Mouse (Mus musculus) heart, postnatal 0 days (tissue): ENCODE measurements around the gene D330020A13Rik. TPM values are rescaled to one million over a fixed set of nuclear protein-coding genes. Genes with fewer than 3 reads are reported as not detected.

Experiments used
- ATAC-seq: fragments of 200-750 bp; cut with Nextera tagmentation; 2 replicates; pipeline ENCODE4 v1.8.0; 2017; ENCODE audit warnings: low read depth, moderate number of reproducible peaks, moderate library complexity; ENCODE audit not compliant: insufficient read depth
- DNase-seq: peaks from one replicate; pipeline ENCODE4 v3.0.0-alpha.2; 2016; ENCODE audit warnings: low spot score
- H3K27ac ChIP-seq: fragments of 300-500 bp; sonication (generic); 2 replicates; pipeline ENCODE4 v1.5.1; 2014; ENCODE audit warnings: low read depth, mild to moderate bottlenecking
- H3K27me3 ChIP-seq: fragments of 300-500 bp; sonication (generic); 2 replicates; pipeline ENCODE4 v1.6.1; 2014; ENCODE audit warnings: low read length, mixed read lengths; ENCODE audit not compliant: control insufficient read depth, insufficient read depth
- H3K36me3 ChIP-seq: fragments of 300-500 bp; sonication (generic); replicated peaks from 2 replicates; pipeline ENCODE4 v1.6.1; 2014; ENCODE audit warnings: low read length, mixed read lengths; ENCODE audit not compliant: control insufficient read depth, insufficient read depth
- H3K4me1 ChIP-seq: fragments of 300-500 bp; sonication (generic); 2 replicates; pipeline ENCODE4 v1.6.1; 2014; ENCODE audit warnings: antibody characterized with exemption; ENCODE audit not compliant: control insufficient read depth, insufficient read depth
- H3K4me2 ChIP-seq: fragments of 300-500 bp; sonication (generic); 2 replicates; pipeline ENCODE4 v1.6.1; 2014; ENCODE audit warnings: low read depth, mild to moderate bottlenecking, low read length, moderate library complexity
- H3K4me3 ChIP-seq: fragments of 300-500 bp; sonication (generic); 2 replicates; pipeline ENCODE4 v1.5.1; 2014; ENCODE audit warnings: low read depth, low read length
- H3K9ac ChIP-seq: fragments of 300-500 bp; sonication (generic); replicated peaks from 2 replicates; pipeline ENCODE4 v1.6.1; 2014; ENCODE audit warnings: low read depth, low read length, mixed read lengths
- H3K9me3 ChIP-seq: fragments of 300-500 bp; sonication (generic); replicated peaks from 2 replicates; pipeline ENCODE4 v1.6.1; 2016; ENCODE audit warnings: low read length; ENCODE audit not compliant: control insufficient read depth
- CTCF ChIP-seq: IDR thresholded peaks from 2 replicates; pipeline ENCODE4 v1.5.1; 2016; ENCODE audit warnings: antibody characterized with exemption, control low read depth, low read depth
- EP300 ChIP-seq: IDR thresholded peaks from 2 replicates; pipeline ENCODE4 v1.6.1; 2016; ENCODE audit warnings: antibody characterized with exemption, low read depth
- WGBS: fragments of 180-500 bp; shearing (Covaris S2); extraction: QIAGEN DNeasy Blood & Tissue Kit; methylation state at CpG from one replicate; pipeline ENCODE4 v1.1.7; 2014; 5-methylcytosine and 5-hydroxymethylcytosine counted together
- polyA plus RNA-seq: library from polyadenylated mRNA; unstranded; fragments of >200 nt; fragmentation: Nextera tagmentation; extraction: Ambion mirVana; gene quantifications from 2 replicates; pipeline ENCODE4 v1.2.1, GENCODE M21; 2015
- total RNA-seq: library from RNA; depleted of rRNA; stranded (reverse); fragments of >200 nt; gene quantifications from 2 replicates; pipeline ENCODE4 v1.2.3, GENCODE M21; 2014; ENCODE audit warnings: low replicate concordance

D330020A13Rik gene
- total and polyA plus RNA-seq, 2 experiments from 2014 or later, result not detected

GRCm38 (mm10) chr6:120301137-120301536, 7.0 kb downstream of the D330020A13Rik start:
- peak; percentile 77 for ATAC-seq
- TF ChIP-seq EP300 (no peak), CTCF (peak; percentile 74)
- Histone ChIP-seq H3K27me3 (peaks cover 4% of the 10 kb centered on the region), H3K9ac (no peak overlapping the region), H3K4me1 (no peaks in the 10 kb centered on the region), H3K27ac (no peak overlapping the region), H3K9me3 (no peaks in the 10 kb centered on the region), H3K4me2 (no peak overlapping the region), H3K36me3 (no peaks in the 10 kb centered on the region), H3K4me3 (no peak overlapping the region)
- WGBS, result 17% methylated on average over 6 of the region's 6 CpGs
- DNase-seq, result peak; percentile 64

DNA sequence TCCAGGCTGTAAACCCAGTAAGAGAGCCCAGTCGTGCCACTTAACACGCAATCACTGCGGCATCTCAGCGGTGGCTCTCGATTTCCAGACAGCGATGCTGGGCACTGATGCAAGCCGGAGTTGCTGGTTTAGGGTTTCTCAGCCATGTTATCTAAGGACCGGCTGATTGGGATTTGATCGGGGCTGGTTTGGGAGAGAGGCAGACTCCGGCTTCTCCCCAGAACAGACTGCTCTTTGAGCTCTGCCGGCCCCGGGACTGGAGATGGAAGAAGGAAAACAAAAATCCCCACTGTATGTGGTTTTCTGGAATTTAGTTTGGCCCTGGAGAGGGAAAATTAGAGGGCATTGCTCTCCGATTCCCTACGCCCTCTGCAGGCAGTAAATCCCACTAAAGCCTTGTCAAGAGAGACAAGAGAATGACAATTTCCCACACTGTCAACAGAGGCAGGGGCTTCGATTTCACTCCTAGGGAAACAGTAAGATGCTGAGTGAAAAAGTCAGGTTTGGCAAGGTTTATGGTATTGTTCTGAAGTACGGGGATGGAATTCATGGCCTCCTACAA, 8.7 kb downstream of the D330020A13Rik start:
- Histone ChIP-seq H3K36me3 (no peaks in the 10 kb centered on the region), H3K4me3 (no peak overlapping the region), H3K27ac (no peak overlapping the region), H3K4me1 (no peaks in the 10 kb centered on the region), H3K9ac (no peak overlapping the region), H3K27me3 (peaks cover 4% of the 10 kb centered on the region; the same call in 1 of the 2 replicates), H3K9me3 (no peaks in the 10 kb centered on the region), H3K4me2 (peak overlapping the region; percentile 40)
- peak; percentile 18 for DNase-seq
- no peak for ATAC-seq
- peak; percentile 43 for TF ChIP-seq CTCF
- TF ChIP-seq EP300, result no peak
- WGBS, result 17% methylated on average over 16 of the region's 16 CpGs

DNA sequence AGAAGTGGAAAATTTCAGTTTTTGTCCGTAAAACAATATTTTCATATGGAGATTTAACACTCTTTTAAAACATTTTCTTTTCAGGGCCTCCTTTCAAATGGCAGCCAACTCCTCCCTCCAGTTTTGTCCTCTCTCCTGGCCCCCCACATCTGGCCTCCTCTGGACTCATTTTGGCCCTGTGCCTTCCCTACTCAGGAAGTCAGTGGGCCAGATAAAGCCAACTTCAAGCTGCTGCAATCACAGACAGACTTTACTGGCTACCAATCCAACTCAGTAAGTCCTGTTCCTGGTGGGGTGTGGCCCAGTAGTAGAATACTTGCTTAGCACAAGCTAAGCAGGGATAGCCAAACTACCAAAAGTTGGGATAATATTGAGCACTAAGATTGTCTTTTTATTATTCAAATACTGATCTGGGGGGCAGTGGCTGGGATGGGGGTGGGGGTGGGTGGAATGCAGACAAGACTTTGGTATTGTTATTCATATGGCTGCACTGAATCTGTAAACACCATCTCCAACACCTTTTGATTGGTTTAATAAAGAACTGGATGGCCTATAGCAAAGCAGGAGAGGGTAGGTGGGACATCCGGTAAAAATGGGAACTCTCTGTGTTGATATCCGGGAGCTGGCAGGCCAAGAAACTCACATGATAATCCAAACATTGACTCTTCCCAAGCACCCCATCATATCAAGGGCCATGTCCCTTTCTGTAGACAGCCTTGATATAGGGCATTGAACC, 12.9 kb downstream of the D330020A13Rik start:
- Histone ChIP-seq H3K4me1 (0 out of 2 replicates have a peak, but pooled peaks cover 2% of the 10 kb centered on the region), H3K9ac (no peak overlapping the region), H3K4me2 (no peak overlapping the region), H3K27me3 (peaks cover 4% of the 10 kb centered on the region; the same call in 1 of the 2 replicates), H3K4me3 (no peak overlapping the region), H3K9me3 (no peaks in the 10 kb centered on the region), H3K36me3 (no peaks in the 10 kb centered on the region), H3K27ac (no peak overlapping the region)
- DNase-seq (peak; percentile 35), ATAC-seq (no peak)
- WGBS, result 86% methylated on average over 3 of the region's 3 CpGs
- no peak for TF ChIP-seq EP300
- no peak for TF ChIP-seq CTCF

DNA sequence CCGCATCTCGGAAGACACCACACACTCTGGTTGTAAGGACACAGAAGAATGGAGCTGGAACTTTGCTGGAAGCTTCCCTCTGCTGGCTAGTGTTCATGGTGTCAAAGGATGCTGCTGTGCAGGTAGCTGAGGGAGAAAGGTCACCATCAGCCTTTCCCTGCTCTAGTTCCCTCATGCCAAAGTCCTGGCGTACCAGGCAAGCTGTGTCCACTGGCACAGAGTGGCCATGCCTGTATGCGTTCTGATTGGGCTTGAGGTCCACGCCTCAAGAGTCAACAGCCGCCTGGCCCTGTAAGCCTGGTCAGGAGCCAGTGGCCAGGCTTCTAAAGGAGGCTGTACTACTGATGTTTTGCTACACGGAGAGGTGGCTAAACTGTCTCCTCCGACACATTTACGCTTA, 15.2 kb downstream of the D330020A13Rik start:
- no peaks in the 10 kb centered on the region for H3K27me3 ChIP-seq

GRCm38 (mm10) chr6:120309787-120310186, 15.6 kb downstream of the D330020A13Rik start:
- Histone ChIP-seq H3K27me3 (no peaks in the 10 kb centered on the region), H3K4me3 (no peak overlapping the region), H3K9ac (no peak overlapping the region), H3K4me2 (no peak overlapping the region; the same call in 1 of the 2 replicates), H3K36me3 (no peaks in the 10 kb centered on the region), H3K27ac (no peak overlapping the region), H3K4me1 (0 out of 2 replicates have a peak, but pooled peaks cover 2% of the 10 kb centered on the region), H3K9me3 (no peaks in the 10 kb centered on the region)
- no peak for ATAC-seq
- WGBS, result 22% methylated on average over 3 of the region's 3 CpGs
- TF ChIP-seq EP300 (no peak), CTCF (no peak)
- DNase-seq, result no peak

More for the DNA sequence above, 15.2 kb downstream of the D330020A13Rik start:
- H3K4me1 ChIP-seq, result 0 out of 2 replicates have a peak, but pooled peaks cover 2% of the 10 kb centered on the region
- no peak overlapping the region for H3K27ac ChIP-seq
- H3K4me2 ChIP-seq, result no peak overlapping the region; the same call in 1 of the 2 replicates
- WGBS, result 40% methylated on average over 9 of the region's 9 CpGs
- H3K9ac ChIP-seq, result no peak overlapping the region
- H3K9me3 ChIP-seq, result no peaks in the 10 kb centered on the region
- no peaks in the 10 kb centered on the region for H3K36me3 ChIP-seq
- ATAC-seq, result no peak; the same call in 1 of the 2 replicates
- no peak for DNase-seq
- TF ChIP-seq CTCF (no peak), EP300 (no peak)
- no peak overlapping the region for H3K4me3 ChIP-seq
